Mouse (Mus musculus): Measurements from ENCODE around the gene Tpo.

The Tpo gene

GRCm38 (mm10) chr12:30023491-30023890 is 108.9 kb downstream of the Tpo start:
- in situ Hi-C loops (cut with MboI, MseI), result no loop called here

- in situ Hi-C loops (cut with MboI, MseI), result no loop called here
Observed at GRCm38 (mm10) chr12:30020447-30020846, 112.0 kb downstream of the Tpo start.

DNA sequence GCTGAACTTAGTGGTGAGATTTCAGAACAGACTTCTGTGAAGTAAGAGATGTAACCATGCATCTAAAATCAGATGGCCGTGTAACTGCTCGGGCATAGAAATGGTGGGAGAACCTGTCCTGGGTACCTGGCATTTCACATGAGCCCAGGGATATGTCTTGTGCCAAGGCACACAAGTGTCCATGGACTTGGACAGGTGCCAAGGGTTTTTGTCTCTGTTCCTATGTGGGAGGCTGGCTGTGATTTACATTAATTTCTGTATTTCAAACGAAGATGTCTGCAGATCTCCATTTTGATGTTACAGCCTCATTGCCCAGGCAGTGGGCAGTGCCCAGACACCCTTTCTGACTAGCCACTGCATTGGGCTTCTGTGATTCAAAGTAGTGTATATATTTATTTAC is 115.3 kb downstream of the Tpo start:
- in situ Hi-C loops (cut with MboI, MseI), result no loop called here

- in situ Hi-C loops (cut with MboI, MseI), result no loop called here
Observed at GRCm38 (mm10) chr12:30015501-30015900, 116.9 kb downstream of the Tpo start.

GRCm38 (mm10) chr12:30008741-30009140 is 123.7 kb downstream of the Tpo start:
- in situ Hi-C loops (cut with MboI, MseI), result no loop called here

DNA sequence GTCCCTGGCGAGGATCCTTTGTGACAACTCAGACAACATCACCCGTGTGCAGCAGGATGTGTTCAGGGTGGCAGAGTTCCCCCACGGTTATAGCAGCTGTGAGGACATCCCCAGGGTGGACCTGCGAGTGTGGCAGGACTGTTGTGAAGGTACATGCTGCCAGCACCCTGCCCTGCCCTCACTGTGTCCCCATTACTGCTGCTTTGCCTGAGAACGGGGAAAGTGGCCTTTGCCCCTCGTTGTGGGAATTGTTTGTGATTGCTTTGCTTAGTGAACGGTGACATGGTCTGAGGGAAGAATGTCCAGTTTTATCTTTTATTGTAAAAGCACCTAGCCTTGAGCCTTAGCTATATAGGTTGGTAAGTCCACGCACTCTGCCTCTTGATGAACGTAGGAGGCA is 125.8 kb downstream of the Tpo start:
- in situ Hi-C loops (cut with MboI, MseI), result no loop called here
